Mouse (Mus musculus) c-Kit-positive CD71-negative TER-119-negative erythroid progenitor cells, embryonic 14.5 days (primary cell): ENCODE data around the gene Dld.

Experiments used
- DNase-seq: peaks from one replicate; pipeline ENCODE4 v3.0.0-alpha.2; 2013; ENCODE audit warnings: low read depth

The Dld gene

DNA sequence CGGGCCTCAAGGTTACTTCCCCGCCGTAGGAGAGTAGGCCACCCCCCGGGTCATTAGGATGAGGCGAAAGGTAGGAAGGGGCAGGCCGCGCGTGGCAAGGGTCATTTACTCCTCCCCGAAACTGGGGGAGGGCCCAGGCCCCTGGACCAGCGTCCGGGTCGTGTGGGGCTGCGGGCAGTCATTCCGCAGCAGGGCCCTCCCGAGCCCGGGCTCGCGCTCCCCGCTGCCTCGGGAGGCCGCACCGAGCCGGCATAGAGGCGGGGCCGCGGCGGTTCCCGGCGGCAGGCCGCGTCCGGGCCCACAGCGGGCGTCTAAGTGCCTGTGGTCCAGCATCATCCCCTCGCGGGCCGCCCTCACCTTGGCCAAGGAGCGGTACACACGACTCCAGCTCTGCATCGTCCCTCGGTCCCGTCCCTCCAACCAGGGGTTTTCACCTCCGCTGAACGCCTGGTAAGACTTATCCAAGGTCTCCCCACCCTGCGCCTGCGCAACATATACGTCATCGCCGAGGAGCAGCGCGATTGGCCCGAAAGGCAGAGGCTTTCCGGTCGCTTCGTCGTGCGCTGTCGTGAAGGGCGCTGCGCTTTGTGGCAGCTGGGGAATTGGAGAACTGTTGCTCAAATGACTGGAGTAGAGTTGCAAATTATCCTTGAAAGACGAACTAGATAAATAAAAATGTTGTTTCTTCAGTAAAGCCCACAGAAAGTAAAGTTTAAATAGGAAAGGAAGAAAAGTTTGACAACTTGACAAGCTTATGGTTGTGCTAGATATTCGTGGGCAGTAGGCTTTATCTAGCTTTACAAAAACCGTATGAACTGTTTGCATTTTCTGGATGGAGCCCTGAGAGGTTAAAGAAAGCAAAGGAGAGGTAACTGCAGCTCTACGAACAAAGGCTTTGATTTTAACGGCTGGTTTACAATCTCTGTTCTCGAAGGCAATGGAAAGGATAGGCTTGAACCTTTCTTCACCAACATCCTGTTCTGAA lies at the start of gene Dld:
Dld (minus strand) TSS at position 510 of the 985 bp plus-strand sequence.
- peak; percentile 92 for DNase-seq

- DNase-seq = no peak
Measured at GRCm38 (mm10) chr12:31400821-31401220, 49.6 kb upstream of the Dld start.

- DNase-seq = no peak
Measured at GRCm38 (mm10) chr12:31397709-31398108, 46.5 kb upstream of the Dld start.

- no peak for DNase-seq
Measured at GRCm38 (mm10) chr12:31395895-31396294, 44.6 kb upstream of the Dld start.

GRCm38 (mm10) chr12:31391696-31392095 lies 40.4 kb upstream of the Dld start:
- no peak for DNase-seq

DNA sequence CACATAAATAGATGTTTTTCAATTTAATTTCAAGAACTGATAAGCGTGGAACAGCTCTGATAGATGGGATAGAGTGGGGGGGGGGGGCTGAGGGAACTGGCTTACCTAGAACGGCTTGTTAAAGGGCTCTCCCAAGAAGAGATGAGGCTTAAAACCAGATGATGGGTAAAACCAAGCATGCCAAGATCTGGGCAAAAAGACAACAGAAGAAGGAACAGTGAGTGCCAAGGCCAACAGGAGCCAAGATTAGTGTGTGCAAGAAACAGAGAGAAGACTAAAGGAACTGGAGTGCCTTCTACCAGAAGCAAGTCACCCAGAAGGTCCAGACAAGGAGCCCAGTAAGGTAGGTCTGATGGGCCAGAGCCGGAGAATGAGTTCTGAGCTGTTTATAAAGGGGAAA lies 39.3 kb upstream of the Dld start, which contains the start of gene Slc26a3:
Slc26a3 (plus strand) TSS at position 301 of the 400 bp plus-strand sequence.
- DNase-seq = no peak

DNA sequence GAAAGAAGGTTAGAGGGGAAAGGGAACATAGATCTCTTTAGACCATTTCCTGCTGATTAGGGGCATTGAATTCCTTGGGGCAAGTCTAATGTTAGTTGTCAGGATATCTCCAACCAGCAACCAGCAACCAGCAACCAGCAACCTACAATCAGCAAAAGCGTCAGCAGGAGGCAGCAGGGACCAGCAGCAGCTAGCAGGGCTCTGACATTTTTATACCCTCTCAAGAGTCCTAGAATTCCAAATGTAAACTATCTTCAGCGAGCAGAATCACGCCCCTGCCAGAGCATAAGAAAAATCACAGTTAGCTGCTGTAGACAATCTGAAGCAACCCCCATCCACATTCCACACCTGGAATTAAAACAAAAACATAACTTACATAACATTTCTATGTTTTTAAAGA lies 36.0 kb upstream of the Dld start:
- DNase-seq = no peak

DNA sequence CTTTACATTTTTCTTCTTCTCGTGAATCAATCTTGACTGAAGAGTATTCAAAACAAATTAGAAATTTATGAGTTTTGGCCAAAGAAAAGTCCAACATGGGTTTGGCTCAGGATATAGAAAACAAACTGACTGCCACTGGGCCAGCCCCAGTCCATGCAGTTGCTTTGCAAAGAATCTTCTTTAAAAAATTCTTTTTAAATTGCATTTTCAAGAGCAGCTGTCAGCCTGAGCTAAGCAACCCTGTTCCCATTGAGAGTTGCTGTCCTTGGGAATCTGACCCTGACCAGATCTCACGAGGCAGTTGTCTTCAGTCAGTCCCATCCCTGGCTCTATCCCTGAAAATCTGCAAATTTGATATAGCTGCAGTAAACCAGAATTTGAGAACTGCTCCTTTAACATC lies 31.2 kb upstream of the Dld start:
- DNase-seq = no peak

DNA sequence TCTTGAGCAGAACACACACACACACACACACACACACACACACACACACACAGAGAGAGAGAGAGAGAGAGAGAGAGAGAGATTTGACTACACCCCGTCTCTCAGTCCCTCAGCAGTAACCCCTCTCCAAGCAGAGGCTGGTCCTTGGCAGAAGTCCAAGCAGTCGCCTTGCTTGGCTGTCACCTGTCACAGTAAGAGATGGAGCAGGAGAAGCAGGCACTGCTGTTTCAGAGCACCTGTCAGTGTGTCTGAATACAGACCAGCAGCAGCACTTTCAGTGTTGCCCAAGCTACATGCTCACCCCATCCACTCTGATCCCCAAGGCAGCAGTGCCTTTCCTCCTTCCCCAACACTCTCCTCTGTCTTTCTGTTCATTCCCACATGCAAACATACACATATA lies 29.6 kb upstream of the Dld start:
- no peak for DNase-seq

DNA sequence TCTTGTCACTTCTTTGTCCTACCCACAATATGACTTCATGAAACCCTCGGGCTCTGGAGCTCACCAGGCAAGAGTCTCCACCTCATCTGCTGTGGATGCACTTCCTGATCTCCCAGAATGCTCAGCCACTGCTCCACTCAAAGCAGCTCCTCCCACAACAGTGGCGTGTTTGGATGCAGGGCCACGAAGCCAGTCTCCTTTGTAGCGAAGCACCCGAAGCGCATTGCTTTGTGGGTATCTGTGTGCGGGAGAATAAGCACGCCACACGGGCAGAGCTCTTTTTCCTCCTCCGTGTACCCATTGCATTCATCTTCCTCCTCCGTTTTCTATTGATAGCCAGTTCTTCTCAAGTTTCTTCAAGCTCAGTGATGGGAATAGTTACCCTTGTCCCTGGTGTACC lies 26.0 kb upstream of the Dld start:
- no peak for DNase-seq

DNA sequence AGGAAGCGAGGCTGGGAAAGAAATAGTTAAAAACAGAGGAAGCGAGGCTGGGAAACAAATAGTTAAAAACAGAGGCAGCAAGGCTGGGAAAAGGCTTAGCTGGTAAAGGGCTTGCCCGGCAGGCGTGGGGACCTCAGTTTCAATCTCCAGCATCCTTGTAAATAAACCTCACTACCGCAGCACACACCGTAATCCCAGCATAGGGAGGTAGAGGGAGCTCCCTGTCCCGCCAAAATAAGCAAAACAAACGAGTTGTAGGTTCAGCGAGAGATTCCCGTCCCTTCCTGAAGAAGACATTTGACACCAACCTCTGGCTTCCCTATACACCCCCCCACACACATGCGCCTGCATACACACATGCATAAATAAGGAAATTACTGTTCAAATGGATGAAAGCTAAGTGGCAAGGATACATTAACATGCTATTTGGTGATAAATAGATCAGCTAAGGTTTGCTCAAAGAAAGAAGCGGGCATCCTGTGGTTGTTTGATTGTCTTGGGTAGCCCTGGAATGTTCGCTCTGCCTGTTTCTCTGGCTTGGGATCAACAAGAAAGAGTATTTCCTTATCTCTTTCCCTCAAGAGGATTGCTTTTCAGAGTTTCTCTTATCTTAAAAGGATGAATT lies 25.2 kb upstream of the Dld start:
- no peak for DNase-seq

DNA sequence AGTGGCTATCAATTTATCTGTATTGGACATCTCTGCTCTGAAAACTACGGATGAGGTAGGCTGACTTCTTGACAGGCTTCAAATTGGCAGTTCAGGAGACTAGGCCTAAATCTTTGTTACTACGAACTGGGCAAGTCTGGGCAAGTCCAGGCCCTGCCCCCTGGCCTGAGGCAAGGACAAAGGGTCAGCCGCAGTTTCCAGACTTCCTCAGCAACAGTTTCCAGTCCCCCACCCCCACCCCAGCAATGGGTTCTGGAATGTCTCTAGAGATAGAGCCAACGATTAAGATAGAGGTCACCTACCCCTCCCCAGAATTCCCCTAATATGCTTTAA lies 24.0 kb upstream of the Dld start:
- DNase-seq = no peak

- peak; percentile 70 for DNase-seq
Measured at GRCm38 (mm10) chr12:31374603-31375282, 23.5 kb upstream of the Dld start.

DNA sequence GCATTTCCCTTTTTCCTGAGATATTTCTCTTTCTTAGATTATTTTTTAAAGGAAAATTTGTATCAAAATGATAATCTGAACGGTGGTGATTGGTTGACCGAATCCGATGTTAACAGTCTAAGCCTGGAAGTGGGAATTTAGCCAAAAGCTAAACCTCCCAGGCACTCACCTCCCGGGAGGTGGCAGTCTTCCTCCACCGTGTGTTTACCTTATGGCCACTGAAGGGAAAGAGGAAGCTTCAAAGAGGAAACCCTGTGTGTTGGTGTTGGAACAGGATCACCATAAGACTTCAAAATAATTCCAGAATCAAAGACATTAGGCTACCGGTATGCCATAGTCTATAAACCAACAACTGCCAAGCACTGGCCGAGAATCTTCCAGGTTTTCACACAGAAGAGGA lies 18.4 kb upstream of the Dld start:
- no peak for DNase-seq

GRCm38 (mm10) chr12:31369118-31369517 lies 17.9 kb upstream of the Dld start:
- no peak for DNase-seq

GRCm38 (mm10) chr12:31367721-31368120 lies 16.5 kb upstream of the Dld start:
- DNase-seq = no peak

DNA sequence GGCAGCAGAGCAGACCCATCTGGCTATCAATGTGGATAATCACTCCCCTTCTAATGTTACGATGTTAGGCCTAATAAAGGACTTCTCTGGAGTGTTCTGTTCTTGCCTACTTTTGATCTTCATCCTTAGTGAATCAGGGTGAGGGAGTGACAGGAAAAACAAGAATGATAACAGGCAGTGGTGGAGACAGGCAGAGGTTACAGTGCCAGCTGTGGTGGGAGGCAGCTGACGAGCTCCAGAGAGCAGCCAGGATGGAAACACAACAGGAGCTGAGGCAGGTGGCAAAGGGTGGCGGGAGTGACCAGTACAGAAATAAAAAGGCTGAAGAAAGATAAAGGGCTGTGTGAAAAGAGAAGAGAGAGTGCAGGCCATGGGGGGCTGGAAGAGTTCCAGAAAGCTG lies 15.2 kb upstream of the Dld start:
- DNase-seq = no peak

- DNase-seq = no peak
Measured at GRCm38 (mm10) chr12:31350191-31350943, 886 bp downstream of the Dld start.

DNA sequence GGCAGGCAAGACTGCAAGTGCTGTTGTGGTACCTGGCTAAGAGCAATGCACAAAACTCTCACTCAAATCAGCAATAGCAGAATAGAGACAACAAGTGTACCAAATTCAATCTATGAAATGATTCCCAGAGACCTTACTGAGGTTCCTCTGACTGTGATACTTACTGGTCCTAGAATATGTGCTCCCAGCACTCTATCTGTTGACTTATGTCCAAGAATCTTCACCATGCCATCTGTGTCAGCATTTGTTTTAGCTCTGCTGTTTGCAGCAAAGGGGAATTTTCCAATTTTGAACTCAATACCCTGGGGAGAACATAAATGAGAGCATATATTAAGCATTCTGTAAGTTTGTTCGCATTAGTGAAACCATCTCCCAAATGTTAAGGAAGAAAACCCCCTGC lies 18.0 kb downstream of the Dld start:
- DNase-seq = no peak

DNA sequence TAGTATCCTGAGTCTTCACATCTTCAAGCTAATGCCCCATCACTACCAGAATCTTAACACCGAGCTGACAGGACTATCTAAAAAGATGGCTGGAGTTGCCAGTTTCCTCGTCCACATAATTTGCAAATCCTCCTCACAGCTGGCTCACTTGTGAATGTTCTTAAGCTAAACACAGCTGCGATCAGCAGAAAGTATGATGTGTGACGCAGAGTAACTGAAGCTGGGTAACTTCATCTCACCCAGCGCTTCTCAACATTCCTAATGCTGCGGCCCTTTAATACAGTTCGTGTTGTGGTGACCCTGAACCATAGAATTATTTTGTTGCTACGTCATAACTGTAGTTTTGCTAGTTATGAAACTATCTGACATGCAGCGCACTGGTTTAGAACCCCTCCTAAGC lies 24.1 kb downstream of the Dld start:
- no peak for DNase-seq

DNA sequence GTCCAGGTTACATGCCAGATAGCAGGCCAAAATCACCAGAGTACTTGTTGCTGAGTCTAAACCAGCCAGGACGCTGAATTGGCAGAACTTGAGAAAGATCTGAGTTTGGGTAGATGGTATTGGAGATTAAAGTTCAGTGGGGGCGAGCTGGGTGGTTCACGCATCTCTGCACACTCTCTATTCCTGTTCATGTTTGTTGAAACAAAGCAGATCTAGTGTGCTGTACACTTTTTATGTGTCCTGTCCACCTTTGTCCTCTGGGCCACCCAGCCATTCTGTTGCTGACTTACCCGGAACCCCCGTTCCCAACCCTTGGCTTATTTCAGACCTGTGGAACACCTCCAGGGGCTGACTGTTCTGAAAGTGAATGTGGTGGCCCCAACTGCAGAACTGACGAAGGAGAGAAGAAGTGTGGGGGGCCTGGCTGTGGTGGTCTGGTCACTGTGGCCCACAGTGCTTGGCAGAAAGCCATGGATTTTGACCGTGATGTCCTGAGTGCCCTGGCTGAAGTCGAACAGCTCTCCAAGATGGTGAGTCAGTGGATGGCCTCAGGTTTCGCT lies 28.0 kb downstream of the Dld start:
- DNase-seq = no peak

GRCm38 (mm10) chr12:31321532-31321931 lies 29.7 kb downstream of the Dld start:
- no peak for DNase-seq
